Mouse (Mus musculus) MEL (cell line): ENCODE results near the gene Tbck.

ENCODE experiments used
- CHD1 ChIP-seq: IDR thresholded peaks from 2 replicates; pipeline ENCODE4 v1.6.1; 2012; ENCODE audit warnings: low read depth, mild to moderate bottlenecking, inconsistent platforms, low read length, improper control_type of control experiment
- CTCF ChIP-seq, 3 experiments: IDR thresholded peaks in 2 of 3; conservative IDR thresholded peaks in 1 of 3; 2 replicates each; pipeline ENCODE4 v1.5.1; 2011 to 2012; ENCODE audit warnings: low read length in 3 of 3, low read depth in 2 of 3, mild to moderate bottlenecking in 2 of 3, improper control_type of control experiment in 1 of 3, inconsistent platforms in 1 of 3, mixed read lengths in 1 of 3, moderate library complexity in 1 of 3; ENCODE audit not compliant: control insufficient read depth in 1 of 3, insufficient read depth in 1 of 3, poor library complexity in 1 of 3, severe bottlenecking in 1 of 3
- EP300 ChIP-seq, 2 experiments: IDR thresholded peaks; 2 replicates each; pipeline ENCODE4 v1.6.1; 2011; ENCODE audit warnings: improper control_type of control experiment in 2 of 2, low read length in 2 of 2, low read depth in 1 of 2, mild to moderate bottlenecking in 1 of 2
- POLR2A ChIP-seq, 2 experiments: IDR thresholded peaks; 2 replicates each; pipeline ENCODE4 v1.6.1; 2011 to 2012; ENCODE audit warnings: low read length in 2 of 2, mild to moderate bottlenecking in 2 of 2, control low read depth in 1 of 2, improper control_type of control experiment in 1 of 2, low read depth in 1 of 2, moderate library complexity in 1 of 2; ENCODE audit not compliant: control insufficient read depth in 1 of 2, insufficient read depth in 1 of 2, poor library complexity in 1 of 2

GRCm38 (mm10) chr3:132637080-132637479 is 46.9 kb upstream of the Tbck start:
- TF ChIP-seq POLR2A (IDR thresholded peaks at IDR 0.05; ENCODE audit: control insufficient read depth in 1 of 2, insufficient read depth in 1 of 2, low read depth in 1 of 2, low read length in 2 of 2, poor library complexity in 1 of 2) (no peak), CTCF (IDR thresholded peaks at IDR 0.05 in 2 of 3, conservative IDR thresholded peaks at IDR 0.05 in 1 of 3; ENCODE audit: control insufficient read depth in 1 of 3, insufficient read depth in 1 of 3, low read depth in 2 of 3, low read length in 3 of 3, poor library complexity in 1 of 3, severe bottlenecking in 1 of 3) (no peak), CHD1 (no peak), EP300 (IDR thresholded peaks at IDR 0.05; ENCODE audit: low read depth in 1 of 2, low read length in 2 of 2) (no peak)
